Mouse (Mus musculus) retina, postnatal 1 day (tissue): ENCODE data around the gene Cdc42ep1.
A peak's percentile ranks its signal among the peaks of the same experiment; 100 is the strongest.
"Not testable (repeated sequence)": the region's sequence is repeated elsewhere in the genome, so short reads cannot be mapped to it uniquely, and the experiment has no call there.

Experiments used
- DNase-seq: peaks from one replicate; pipeline ENCODE4 v3.0.0-alpha.2; 2012

Cdc42ep1 gene

GRCm38 (mm10) chr15:78850059-78850824 is 7.8 kb downstream of the Cdc42ep1 start:
- no peak for DNase-seq

DNA sequence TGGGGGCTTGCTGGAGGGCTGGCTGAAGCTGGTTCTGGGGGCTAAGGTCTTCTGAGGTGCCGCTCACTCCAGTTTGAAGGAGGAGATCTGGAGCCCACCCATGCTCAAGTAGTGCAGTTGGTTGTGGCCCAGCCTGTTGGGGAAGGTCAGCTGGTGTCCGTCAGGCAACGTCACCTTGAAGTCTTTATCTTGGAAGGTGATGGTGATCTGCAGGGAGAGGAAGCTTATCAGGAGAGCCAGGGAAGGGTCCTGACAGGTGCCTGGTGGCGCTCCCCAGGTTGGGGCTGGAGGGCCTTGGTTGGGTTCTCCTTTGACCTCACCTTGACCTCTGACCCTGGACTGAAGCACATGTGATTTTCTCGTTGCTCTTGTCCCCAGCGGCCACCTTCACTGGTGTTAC is 8.5 kb downstream of the Cdc42ep1 start:
- no peak for DNase-seq

GRCm38 (mm10) chr15:78851505-78852153 is 9.2 kb downstream of the Cdc42ep1 start:
- peak; percentile 89 for DNase-seq

- no peak for DNase-seq
These were observed 13.0 kb downstream of the Cdc42ep1 start, which contains the start of gene Lgals2 for GRCm38 (mm10) chr15:78855303-78855965. TSS of gene Lgals2 (minus strand) at chr15:78855529.

DNA sequence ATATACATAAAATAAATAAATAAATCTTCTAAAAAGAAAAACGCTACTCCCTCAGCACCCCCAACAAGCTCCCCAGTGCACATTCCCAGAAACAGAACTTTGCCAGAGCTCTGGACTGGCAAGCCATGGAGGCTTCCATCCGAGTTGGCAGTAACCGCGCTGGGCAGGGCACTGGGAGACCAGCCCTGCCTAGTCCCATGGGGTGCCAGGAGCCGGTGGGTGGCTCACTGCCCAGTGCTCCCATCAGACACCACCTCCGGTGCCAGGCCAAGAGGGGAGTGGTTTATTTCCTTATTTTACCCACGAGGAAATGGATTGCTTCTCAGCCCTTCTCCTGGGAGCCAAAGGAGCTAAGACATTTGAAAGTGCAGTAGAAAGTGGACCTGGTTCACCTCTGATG is 14.6 kb downstream of the Cdc42ep1 start:
- no peak for DNase-seq

- peak; percentile 29 for DNase-seq
These were observed 16.9 kb downstream of the Cdc42ep1 start for GRCm38 (mm10) chr15:78859311-78859710.

GRCm38 (mm10) chr15:78859714-78860113 is 17.3 kb downstream of the Cdc42ep1 start:
- no peak for DNase-seq

DNA sequence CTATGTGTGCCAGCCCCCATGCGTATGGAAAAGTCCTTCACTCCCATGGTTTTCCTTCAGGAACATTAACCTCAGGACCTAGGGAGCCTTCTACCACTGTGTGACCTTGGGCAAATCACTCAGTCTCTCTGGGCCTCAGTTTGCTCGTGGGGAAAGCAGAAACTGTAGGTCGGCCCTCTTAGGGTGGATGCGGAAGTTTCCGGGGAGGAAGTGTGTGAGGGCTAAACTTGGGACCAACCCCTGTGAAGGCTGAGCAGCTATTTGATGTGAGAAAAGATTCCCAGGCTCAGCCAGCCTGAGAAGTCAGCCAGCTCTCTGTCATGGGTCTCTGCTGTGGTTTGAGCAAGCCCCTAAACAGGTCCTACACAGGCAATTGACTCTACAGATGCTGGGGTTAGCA is 19.9 kb downstream of the Cdc42ep1 start:
- DNase-seq, result no peak

DNA sequence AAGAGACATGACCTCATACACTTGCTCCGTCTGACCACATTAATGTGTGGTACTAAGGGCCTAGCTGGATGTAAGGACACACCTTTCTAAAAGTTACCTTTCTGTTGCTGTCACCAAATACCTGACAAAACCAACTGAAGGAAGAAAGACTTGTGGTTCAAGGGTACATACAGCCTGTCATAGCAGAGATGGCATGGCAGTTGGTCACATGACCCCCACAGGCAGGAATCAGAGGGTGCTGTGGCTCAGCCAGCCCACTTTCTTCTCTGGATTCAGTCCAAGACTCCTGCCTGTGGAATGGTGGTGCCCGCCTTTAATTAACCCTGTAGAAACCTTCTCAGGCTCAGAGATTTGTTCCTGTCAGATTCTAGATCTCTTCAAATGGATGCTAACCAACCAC is 20.7 kb downstream of the Cdc42ep1 start:
- peak; percentile 48 for DNase-seq

DNA sequence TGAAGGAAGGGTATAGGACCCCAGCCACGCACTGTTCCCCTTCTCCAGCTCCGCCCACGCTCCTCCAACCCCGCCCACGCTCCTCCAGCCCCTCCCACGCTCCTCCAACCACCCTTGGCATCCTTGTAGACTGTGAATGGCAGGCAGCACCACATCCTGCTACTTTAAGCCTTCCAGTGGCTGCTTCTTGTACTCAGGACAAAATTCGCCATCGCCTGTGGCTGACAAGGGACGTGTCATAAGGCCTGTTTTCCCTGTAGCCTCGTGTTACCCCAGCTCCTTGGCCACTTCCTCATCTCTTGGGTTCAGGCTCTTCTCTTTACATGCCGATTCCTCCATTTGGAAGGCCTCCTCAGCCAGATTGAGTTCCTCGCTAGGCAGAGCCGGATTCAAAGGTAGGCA is 21.4 kb downstream of the Cdc42ep1 start:
- no peak for DNase-seq

DNA sequence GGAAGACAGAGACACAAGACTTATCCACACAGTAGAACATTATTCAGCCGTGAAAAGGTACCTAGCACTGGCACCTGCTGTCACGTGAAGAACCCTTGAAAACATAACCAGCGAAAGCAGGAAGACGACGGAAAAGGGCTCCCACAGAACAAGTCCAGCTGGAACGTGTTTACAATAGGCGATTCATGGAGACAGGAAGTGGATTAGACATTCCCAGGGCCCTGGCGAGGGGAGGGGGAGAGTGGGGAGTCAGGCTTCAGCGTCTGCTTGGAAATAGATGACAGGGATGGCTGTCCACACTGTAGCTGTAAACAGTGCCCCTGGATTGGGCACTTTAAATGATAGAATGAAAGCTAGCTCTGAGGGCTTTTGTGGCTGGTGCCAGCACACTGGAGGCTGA is 26.0 kb downstream of the Cdc42ep1 start:
- DNase-seq, result peak; percentile 85

DNA sequence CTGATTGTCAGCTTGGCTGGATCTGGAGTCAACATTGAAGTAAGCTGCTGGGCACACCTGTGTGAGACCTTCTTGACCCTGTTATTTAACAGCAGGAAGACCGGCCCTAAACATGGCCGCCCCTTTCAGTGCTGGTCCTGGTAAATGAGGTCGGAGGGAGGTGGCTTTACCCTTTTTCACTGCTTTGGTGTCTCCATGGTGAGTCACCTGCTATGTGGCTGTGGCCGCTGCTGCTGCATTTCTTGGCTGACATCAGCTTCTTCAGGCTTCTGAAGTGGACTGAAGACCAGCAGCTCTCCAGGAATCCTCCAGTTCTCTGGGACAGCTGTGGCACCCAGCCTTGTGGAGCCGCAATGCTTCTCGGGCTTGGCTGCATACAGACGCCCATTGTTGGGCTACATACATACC is 26.4 kb downstream of the Cdc42ep1 start:
- DNase-seq, result no peak

DNA sequence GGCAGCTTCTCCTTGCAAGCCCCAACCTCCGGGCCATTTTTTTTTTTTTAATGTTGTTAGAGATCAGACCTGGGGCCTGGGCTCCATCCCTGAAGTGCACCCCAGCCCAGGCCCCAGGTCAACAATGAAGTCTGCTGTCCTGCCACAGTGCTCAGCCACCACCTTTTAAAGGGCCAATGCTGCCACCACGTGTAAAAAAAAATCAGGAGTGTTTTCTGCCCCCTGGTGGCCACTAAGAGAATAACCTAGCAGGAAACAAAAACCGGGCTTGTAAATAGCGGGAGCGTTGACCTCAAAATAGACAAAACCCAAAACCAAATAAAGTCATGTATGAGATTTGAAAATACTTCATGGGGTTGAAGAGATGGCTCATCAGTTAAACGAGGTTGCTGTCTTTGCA is 27.4 kb downstream of the Cdc42ep1 start:
- peak; percentile 79 for DNase-seq

DNA sequence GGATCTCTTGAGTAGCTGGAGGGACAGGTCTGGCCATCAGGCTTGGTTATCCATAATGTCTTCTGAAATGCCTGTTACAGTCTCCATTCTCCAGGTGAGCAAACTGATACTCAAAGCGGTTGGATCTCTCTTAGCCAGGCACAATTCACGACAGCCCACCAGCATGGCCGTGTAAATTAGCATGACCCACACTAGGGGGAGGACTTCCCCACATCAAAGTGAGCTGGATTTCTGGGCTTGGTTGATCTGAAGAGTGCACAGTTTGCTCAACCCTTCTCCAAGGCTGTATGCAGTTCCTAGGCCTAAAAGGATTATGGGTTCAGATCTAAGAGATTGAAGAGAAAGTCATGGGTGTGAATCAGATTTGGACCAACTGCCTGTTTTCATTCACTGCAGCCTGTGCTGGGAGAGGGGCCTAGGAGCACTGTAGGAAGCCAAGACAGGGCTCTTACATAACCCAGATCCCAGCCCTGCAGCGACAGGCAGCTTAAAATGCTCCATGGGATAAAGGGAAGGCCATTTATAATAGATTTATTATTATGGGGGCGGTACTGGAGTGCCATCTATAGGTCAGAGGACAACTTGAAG is 29.7 kb downstream of the Cdc42ep1 start:
- DNase-seq, result no peak

DNA sequence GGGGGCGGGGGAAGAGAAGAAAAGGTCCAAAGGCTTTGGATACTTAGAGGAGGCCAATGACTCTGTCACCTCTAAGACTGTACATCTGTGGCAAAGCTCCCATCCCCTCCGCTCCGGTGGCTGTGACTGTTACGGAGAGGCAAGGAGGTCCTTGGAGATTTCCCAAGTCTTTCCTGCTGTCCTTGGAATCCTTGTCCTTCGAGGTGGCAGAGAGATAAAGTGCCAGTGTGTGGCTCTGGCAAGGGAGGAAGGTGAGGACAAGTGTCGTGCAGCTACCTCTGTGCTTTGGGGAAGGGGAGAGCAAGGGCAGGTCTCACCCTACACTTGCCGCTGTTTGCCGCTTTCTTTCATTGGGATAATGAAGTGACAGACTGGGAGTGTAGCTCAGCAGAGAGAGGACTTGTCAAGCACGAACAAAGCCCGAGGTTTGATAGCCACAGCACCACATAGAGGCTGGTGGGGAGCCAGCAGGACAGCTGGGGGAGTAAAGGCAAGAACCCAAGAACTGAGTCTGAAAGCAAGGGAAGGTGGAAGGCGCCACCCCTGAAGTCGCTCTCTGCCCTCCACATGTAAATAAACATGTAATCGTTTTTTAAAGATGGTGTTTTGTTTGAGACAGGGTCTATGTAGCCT is 31.5 kb downstream of the Cdc42ep1 start:
- DNase-seq, result no peak

DNA sequence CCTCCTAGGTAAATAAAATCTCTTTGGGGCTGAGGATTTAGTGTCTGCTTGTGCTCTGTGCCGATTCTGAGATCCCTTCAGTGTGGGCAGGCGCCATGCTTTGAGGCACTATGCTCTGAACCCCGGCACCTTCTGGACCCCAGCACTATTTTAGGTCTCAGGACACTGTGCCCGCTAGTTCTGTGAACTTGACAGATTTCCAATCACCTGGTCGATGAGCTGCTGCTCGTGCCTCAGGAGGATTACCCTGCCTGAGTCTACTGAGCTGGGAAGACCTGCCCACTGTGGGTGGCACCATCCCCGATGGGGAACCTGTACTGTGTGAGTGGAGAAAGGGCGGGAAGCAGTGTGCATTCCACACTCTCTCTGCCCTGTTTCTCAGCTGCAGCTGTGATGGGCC is 32.6 kb downstream of the Cdc42ep1 start:
- DNase-seq, result no peak

GRCm38 (mm10) chr15:78875537-78875936 is 33.1 kb downstream of the Cdc42ep1 start:
- no peak for DNase-seq

- DNase-seq, result peak; percentile 88
These were observed 33.9 kb downstream of the Cdc42ep1 start for GRCm38 (mm10) chr15:78876258-78876696.

GRCm38 (mm10) chr15:78876991-78877809 is 34.8 kb downstream of the Cdc42ep1 start, which contains the start of gene Gga1:
TSS of gene Gga1 (plus strand) at chr15:78877190.
- peak; percentile 99 for DNase-seq

GRCm38 (mm10) chr15:78877810-78878390 is 35.5 kb downstream of the Cdc42ep1 start:
- no peak for DNase-seq

- DNase-seq, result not testable (repeated sequence)
These were observed 36.5 kb downstream of the Cdc42ep1 start for GRCm38 (mm10) chr15:78878792-78879516.
